Mouse (Mus musculus) retina, postnatal 1 day (tissue): Measurements from ENCODE around the gene Adam30.

Experiments used
- DNase-seq: peaks from one replicate; pipeline ENCODE4 v3.0.0-alpha.2; 2012

The Adam30 gene

GRCm38 (mm10) chr3:98197711-98198532, 37.5 kb downstream of the Adam30 start:
- DNase-seq: no peak

GRCm38 (mm10) chr3:98199747-98200146, 39.3 kb downstream of the Adam30 start:
- DNase-seq: peak; percentile 84

- DNase-seq: peak; percentile 81
Observed at GRCm38 (mm10) chr3:98203282-98203681, 42.9 kb downstream of the Adam30 start.

- no peak for DNase-seq
Observed at GRCm38 (mm10) chr3:98206977-98207376, 46.5 kb downstream of the Adam30 start.

- no peak for DNase-seq
Observed at GRCm38 (mm10) chr3:98209161-98209560, 48.7 kb downstream of the Adam30 start.

GRCm38 (mm10) chr3:98210860-98211259, 50.4 kb downstream of the Adam30 start:
- DNase-seq: no peak

- no peak for DNase-seq
Observed at GRCm38 (mm10) chr3:98211301-98212081, 51.1 kb downstream of the Adam30 start.
